Mouse (Mus musculus) NIH3T3 (cell line): ENCODE measurements at regions not wholly inside any gene's neighbourhood (a gene's known extent, or its start where the extent isn't known, plus 50 kb on each side); places are given as distances from the start of the nearest gene placed in this dataset.
A peak's percentile ranks its signal among the peaks of the same experiment; 100 is the strongest.

Experiments
- DNase-seq: peaks from one replicate; pipeline ENCODE4 v3.0.0-alpha.2; 2012; ENCODE audit warnings: low read depth

- no peak for DNase-seq
These were observed 1373.7 kb upstream of the Pcdh20 start for GRCm38 (mm10) chr14:89844888-89845287.

- peak; percentile 2 for DNase-seq
These were observed 1355.5 kb upstream of the Pcdh20 start for GRCm38 (mm10) chr14:89826731-89827130.

GRCm38 (mm10) chr14:89826001-89826400, 1354.8 kb upstream of the Pcdh20 start:
- no peak for DNase-seq

GRCm38 (mm10) chr14:89823436-89823835, 1352.2 kb upstream of the Pcdh20 start:
- DNase-seq, result no peak

GRCm38 (mm10) chr14:89822207-89822606, 1351.0 kb upstream of the Pcdh20 start:
- DNase-seq, result no peak

GRCm38 (mm10) chr14:89806825-89807224, 1335.6 kb upstream of the Pcdh20 start:
- no peak for DNase-seq

- no peak for DNase-seq
These were observed 1333.6 kb upstream of the Pcdh20 start for GRCm38 (mm10) chr14:89804677-89805234.

GRCm38 (mm10) chr14:89755831-89756230, 1284.6 kb upstream of the Pcdh20 start:
- peak; percentile 13 for DNase-seq

GRCm38 (mm10) chr14:89713711-89714110, 1242.5 kb upstream of the Pcdh20 start:
- DNase-seq, result no peak
